Mouse (Mus musculus) adrenal gland, postnatal 10 days (tissue): ENCODE data around the gene Gm31371. TPM values are rescaled to one million over a fixed set of nuclear protein-coding genes. Genes with fewer than 3 reads are reported as not detected.
"Not testable (repeated sequence)": the region's sequence is repeated elsewhere in the genome, so short reads cannot be mapped to it uniquely, and the experiment has no call there.

Experiments used
- DNase-seq: peaks from one replicate; pipeline ENCODE4 v3.0.0; 2021; ENCODE audit warnings: mixed read lengths
- long read RNA-seq, 2 experiments: library from polyadenylated mRNA; stranded (forward); transcript quantifications; one replicate each; pipeline ENCODE4 v2.0.0; 2021
- total RNA-seq, 2 experiments: library from RNA; stranded (reverse); gene quantifications; 2 replicates each; pipeline ENCODE4 v1.2.3; 2021

The Gm31371 gene
- not detected for total RNA-seq
- long read RNA-seq, experiment 1 = 0 reads
- long read RNA-seq, experiment 2 = 0 reads

DNA sequence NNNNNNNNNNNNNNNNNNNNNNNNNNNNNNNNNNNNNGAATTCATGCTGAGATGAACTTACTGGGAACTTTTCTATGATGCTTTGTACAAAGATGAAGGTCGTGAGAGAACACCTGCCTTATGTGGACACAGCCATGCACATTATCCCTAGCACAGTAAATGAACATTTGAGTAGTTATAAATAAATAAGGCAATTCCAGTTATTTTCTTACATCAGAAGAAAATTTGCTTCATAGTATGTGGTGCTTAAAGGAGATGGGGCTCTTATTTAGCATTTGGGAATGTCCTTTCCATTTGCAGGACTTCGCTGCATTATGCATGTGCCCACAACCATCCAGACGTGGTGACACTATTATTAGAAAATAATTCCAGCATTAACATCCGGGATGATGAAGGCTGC is at the start of gene Gm31371:
Gene Gm31371 (plus strand): TSS at position 301 of the 400 bp plus-strand sequence.
- DNase-seq = not testable (repeated sequence)

- not testable (repeated sequence) for DNase-seq
Measured at GRCm38 (mm10) chr8:19906425-19907055, 3.3 kb downstream of the Gm31371 start.

DNA sequence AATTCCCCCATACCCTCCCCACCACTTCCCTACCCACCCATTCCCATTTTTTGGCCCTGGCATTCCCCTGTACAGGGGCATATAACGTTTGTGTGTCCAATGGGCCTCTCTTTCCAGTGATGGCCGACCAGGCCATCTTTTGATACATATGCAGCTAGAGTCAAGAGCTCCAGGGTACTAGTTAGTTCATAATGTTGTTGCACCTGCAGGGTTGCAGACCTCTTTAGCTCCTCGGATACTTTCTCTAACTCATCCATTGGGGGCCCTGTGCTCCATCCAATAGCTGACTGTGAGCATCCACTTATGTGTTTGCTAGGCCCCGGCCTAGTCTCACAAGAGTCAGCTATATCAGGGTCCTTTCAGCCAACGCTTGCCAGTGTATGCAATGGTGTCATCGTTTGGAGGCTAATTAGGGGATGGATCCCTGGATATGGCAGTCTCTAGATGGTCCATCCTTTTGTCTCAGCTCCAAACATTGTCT is 5.7 kb downstream of the Gm31371 start:
- not testable (repeated sequence) for DNase-seq

- DNase-seq = not testable (repeated sequence)
Measured at GRCm38 (mm10) chr8:19919086-19919485, 15.9 kb downstream of the Gm31371 start.

DNA sequence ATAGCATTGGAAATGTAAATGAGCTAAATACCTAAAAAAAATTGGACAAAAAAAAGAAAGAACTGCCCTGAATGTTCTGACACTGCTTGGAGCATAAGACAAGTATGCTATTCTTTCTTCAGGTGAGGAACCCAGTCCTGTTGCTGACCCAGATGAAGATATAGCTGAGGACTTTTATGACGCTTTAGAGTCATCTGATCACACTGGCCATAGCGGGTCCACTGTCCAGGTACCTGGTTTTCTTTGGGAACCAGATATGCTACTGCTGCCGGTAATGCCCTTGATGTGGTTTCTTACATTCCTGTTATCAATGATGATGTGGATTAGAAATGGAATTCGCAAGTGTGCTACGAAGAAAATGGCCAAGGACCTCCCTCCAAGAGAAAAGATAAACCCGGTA is 31.1 kb downstream of the Gm31371 start:
- not testable (repeated sequence) for DNase-seq

DNA sequence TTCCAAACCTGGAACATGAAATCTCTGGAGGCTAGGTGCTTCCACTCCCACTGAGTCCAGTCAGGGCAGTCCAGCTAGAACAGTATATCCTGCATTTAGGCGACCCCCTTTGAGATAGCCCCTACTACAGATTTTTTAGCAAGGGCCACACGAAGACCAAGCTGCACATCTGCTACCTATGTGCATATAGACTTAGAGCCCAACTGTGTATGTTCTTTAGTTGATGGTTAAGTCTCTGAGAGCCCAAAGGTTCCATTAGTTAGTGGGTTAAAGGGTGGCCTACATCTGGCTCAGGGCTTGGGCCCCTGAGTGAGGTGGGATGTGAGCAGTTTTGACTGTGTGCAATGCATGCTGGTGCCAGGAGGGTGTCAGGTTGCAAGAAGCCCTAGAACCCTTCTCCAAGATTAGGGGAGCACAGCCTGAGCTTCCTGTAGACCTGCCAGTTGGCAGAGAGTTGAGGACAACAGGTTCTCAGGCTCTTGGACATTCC is 32.4 kb downstream of the Gm31371 start:
- DNase-seq = peak; percentile 1

DNA sequence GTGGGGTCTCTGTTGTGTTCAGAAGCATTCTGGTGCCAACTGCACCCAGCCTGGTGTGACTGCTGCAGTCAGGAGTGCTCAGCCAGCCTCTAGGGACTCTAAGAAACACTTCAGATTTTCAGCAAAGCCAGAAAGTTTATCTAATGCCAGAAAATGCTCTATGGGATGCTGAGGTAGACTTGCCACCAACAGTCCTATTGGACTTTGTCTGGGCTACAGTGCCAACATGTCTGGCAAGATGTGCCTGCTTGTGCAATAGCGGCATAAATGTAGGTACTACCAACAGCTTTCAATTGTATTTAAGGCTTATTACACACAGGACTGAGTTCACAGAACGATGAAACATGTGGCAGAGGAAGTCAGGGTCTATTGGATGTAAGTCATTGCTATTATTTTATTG is 57.7 kb downstream of the Gm31371 start:
- no peak for DNase-seq

DNA sequence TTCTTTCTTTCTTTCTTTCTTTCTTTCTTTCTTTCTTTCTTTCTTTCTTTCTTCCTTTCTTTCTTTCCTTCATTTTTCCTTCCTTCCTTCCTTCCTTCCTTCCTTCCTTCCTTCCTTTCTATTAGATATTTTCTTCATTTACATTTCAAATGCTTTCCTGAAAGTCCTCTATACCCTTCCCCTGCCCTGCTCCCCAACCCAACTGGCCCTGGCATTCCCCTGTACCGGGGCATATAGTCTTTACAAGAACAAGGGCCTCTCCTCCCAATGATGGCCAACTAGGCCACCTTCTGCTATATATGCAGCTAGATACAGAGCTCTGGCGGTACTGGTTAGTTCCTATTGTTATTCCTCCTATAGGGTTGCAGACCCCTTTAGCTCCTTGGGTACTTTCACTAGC is 60.6 kb downstream of the Gm31371 start:
- peak; percentile 4 for DNase-seq

DNA sequence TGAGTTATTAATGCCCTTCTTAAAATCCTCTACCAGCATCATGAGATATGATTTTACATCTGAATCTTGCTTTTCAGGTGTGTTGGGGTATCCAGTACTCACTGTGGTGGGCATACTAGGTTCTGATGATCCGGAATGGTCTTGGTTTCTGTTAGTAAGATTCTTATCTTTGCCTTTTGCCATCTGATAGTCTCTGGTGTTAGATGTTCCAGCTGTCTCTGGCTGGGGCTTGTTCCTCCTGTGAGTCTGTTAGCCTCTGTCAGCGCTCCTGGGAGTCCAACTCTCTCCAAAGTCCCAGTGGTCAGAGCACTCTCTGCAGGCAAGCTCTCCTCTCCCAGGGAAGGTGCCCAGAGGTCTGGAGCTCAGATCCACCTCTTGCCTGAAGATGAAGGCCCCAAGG is 65.0 kb downstream of the Gm31371 start:
- peak; percentile 15 for DNase-seq

- not testable (repeated sequence) for DNase-seq
Measured at GRCm38 (mm10) chr8:19975237-19975636, 72.0 kb downstream of the Gm31371 start.

Other genes with a start within 250 kb of the Gm31371 start
- under 1 TPM in 1 of 2 experiments, not detected in 1; 0.45 TPM for gene 4930467E23Rik, start 173.8 kb upstream of the Gm31371 start, total RNA-seq